Mouse (Mus musculus) thymus, postnatal 10 days (tissue): ENCODE data around the gene Olfr960.

Experiments
- DNase-seq, 2 experiments: peaks; one replicate each; pipeline ENCODE4 v3.0.0; 2021; ENCODE audit warnings: low spot score in 2 of 2

Olfr960 gene

GRCm38 (mm10) chr9:39621073-39621472 lies at the start of gene Olfr960:
TSS of gene Olfr960 (plus strand) at chr9:39621373.
- DNase-seq, result no peak

GRCm38 (mm10) chr9:39575469-39575868 lies 45.7 kb upstream of the Olfr960 start, which contains the start of gene Olfr959:
TSS of gene Olfr959 (minus strand) at chr9:39575569.
- no peak for DNase-seq

- no peak for DNase-seq
Measured at GRCm38 (mm10) chr9:39577050-39577449, 44.1 kb upstream of the Olfr960 start.

GRCm38 (mm10) chr9:39602536-39603332 lies 18.4 kb upstream of the Olfr960 start:
- DNase-seq, result no peak

GRCm38 (mm10) chr9:39603333-39603845 lies 17.8 kb upstream of the Olfr960 start:
- no peak for DNase-seq

GRCm38 (mm10) chr9:39603999-39604453 lies 17.1 kb upstream of the Olfr960 start, which contains the start of gene AW551984:
TSS of gene AW551984 (minus strand) at chr9:39604403.
- no peak for DNase-seq

GRCm38 (mm10) chr9:39608497-39608896 lies 12.7 kb upstream of the Olfr960 start:
- DNase-seq, result no peak

- DNase-seq, result no peak
Measured at GRCm38 (mm10) chr9:39610355-39610754, 10.8 kb upstream of the Olfr960 start, which contains the start of gene Olfr148. TSS of gene Olfr148 (plus strand) at chr9:39610655.

GRCm38 (mm10) chr9:39611953-39612352 lies 9.2 kb upstream of the Olfr960 start:
- no peak for DNase-seq

- DNase-seq, result no peak
Measured at GRCm38 (mm10) chr9:39623783-39624182, 2.6 kb downstream of the Olfr960 start.

GRCm38 (mm10) chr9:39624711-39625110 lies 3.5 kb downstream of the Olfr960 start:
- DNase-seq, result no peak

GRCm38 (mm10) chr9:39629069-39629468 lies 7.9 kb downstream of the Olfr960 start:
- no peak for DNase-seq

- DNase-seq, result no peak
Measured at GRCm38 (mm10) chr9:39633913-39634594, 12.9 kb downstream of the Olfr960 start.

- no peak for DNase-seq
Measured at GRCm38 (mm10) chr9:39644785-39645184, 23.6 kb downstream of the Olfr960 start, which contains the start of gene Olfr961. TSS of gene Olfr961 (plus strand) at chr9:39645085.

- no peak for DNase-seq
Measured at GRCm38 (mm10) chr9:39647382-39647781, 26.2 kb downstream of the Olfr960 start.

GRCm38 (mm10) chr9:39654756-39655396 lies 33.7 kb downstream of the Olfr960 start:
- DNase-seq, result no peak

- no peak for DNase-seq
Measured at GRCm38 (mm10) chr9:39666905-39667304, 45.7 kb downstream of the Olfr960 start, which contains the start of gene Olfr963. TSS of gene Olfr963 (plus strand) at chr9:39667205.

GRCm38 (mm10) chr9:39669723-39670122 lies 48.5 kb downstream of the Olfr960 start:
- DNase-seq, result no peak
